Mouse (Mus musculus) heart, adult 8-10 months (tissue): ENCODE measurements around the gene Camta1. TPM values are rescaled to one million over a fixed set of nuclear protein-coding genes. Genes with fewer than 3 reads are reported as not detected.

Source experiments
- DNase-seq: peaks from one replicate; pipeline ENCODE4 v3.0.0; 2022; ENCODE audit warnings: low spot score
- total RNA-seq, 4 experiments: library from RNA; stranded (reverse); gene quantifications; 2 replicates each; pipeline ENCODE4 v1.2.4; 2022

The Camta1 gene
- total RNA-seq, 4 experiments from 2014 or later = 185 to 232 (median 202) TPM

DNA sequence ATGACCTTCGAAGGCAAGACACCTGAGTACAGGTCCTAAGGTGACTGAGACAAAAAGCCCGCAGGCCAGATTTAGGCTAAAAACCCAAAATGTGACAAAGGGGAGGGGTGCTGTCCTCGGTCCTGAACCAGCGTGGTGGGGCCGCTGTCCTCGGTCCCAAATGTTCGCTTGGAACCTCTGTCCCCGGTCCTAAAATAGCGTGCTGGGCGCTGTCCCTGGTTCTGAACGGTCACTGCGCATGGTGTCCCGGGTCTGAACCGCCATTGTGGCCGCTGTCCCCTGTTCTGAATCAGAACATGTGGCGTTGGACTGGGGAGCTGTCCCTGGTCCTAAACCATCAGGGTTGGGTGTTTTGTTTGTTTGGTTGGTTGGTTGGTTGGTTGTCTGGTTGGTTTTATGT, 257.2 kb downstream of the Camta1 start:
- peak; percentile 64 for DNase-seq

DNA sequence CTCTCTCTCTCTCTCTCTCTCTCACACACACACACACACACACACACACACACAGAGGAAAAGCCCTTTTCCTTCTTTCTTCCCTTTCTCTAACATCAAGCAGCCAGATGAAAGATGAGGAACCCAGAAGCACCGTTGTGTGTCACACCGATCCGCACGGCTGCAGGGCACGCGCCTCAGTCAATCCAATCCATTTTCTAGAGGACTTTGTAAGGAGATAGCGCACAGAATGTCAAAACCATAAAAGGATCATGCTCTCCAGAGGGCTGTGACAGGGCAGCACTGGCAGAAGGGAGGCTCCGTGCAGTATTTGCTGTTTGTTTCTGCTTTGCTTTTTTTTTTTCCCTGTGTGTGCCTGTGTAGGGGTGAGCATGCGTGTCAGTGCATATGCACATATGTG, 258.1 kb downstream of the Camta1 start:
- DNase-seq = no peak

DNA sequence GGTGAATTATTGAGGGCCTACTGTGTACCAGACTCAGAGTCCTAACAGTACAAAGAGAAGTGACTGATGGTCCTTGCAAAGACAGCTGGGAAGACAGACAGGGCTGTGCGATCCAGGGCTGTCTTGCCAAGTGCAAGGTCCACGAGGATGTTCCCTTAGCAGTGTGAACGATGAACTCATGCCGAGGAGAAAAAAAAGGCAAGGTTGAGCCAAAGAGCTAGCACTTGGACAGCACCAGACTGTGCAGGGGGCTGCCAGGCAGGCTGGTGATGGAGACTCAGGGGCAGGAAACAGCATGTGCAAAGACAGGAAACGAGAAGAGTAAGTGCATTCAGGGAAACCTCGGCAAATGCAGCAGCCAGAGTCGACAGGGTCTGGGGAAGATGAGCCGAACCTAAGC, 266.6 kb downstream of the Camta1 start:
- no peak for DNase-seq

DNA sequence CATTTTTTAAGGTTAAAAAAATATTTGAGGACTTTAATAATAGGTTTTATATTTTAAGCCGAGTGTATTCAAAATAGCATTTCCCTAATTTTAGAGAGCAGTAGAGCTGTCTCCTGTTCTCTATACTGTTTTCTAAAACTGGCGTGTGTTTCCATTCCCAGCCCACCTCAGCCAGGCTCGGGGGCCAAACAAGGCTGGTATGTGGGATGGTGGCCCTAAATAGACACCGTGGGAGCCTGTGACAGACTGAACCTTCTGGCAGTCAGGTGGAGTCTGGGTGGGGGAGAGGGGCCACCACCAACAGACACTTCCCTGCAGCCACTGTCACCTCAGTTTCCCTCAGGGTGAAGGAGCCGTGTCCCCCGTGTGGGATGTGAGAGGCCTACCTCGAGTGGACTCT, 268.6 kb downstream of the Camta1 start:
- no peak for DNase-seq

DNA sequence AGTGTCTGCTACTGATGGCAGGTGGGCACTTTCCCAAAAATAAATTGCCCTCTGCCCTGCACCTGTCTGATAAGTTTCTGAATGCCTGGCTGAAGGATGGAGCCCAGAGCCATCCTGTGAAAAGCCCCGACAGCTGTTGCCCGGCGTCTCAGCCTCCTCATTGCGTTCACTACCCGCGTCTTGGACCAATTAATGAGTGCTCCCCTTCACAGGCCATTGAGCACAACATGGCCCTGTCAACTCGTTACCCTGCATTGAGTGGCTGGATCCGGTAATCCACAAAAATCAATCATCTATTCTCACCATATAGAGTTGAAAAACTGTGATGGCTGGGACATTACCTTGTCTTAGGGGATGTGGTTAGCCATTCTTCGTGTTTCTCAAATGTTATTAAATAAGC, 275.6 kb downstream of the Camta1 start:
- no peak for DNase-seq

DNA sequence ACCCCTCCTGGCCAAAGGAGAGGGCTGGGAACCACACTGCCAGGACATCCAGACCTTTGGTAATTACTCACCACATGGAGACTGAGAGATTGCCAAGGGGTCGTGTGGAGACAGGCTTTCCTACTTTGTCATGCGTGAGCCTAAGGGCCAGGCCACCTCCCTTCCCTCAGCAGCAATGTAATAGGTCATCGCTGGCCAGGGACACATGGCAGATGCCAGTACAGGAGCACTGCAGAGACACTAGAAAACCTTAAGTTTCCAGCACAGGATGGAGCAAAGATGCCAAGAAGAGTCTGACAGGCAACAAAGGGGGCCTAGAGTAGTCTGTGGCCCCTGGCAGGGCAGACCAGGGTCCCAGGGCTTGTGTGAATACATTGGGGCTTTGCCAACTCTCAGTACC, 283.7 kb downstream of the Camta1 start:
- no peak for DNase-seq

DNA sequence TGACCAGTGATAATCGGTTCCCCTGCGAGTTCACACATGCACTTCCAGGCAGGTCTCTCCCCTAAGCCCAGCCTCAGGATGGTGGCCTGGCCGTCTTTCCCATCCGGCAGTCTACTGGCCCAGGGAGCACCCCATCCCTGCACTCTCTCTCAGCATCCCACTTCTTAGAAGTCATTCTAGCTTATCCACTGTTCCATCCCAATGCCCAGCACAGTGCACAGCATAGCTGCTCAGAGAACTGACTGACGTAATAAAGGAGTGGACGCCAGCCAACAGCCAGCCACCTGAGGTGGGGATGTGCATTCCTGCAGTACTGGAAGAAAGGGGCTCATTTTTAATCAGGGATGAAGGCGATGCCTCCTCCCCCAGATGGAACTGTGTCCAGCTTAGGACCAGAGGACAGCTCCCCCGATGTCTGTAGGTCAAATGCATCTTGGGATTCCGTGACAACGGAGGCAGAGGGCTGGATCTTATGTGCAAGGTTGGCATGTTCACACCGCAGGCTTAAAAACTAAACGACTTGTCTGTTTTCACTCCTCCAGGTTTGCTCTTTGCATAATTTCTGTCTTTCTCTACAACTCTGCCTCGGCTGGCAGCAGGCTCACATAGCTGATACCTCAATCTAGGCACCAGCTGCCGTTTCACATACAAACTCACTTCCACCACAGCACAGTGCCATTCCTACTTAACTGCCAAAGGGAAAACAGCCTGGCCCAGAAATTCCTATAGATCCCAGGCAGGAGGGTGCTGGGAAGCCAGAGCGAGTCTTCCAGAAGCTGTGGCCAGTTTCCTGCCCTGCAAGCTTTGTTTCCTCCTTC, 285.2 kb downstream of the Camta1 start:
- DNase-seq = no peak

DNA sequence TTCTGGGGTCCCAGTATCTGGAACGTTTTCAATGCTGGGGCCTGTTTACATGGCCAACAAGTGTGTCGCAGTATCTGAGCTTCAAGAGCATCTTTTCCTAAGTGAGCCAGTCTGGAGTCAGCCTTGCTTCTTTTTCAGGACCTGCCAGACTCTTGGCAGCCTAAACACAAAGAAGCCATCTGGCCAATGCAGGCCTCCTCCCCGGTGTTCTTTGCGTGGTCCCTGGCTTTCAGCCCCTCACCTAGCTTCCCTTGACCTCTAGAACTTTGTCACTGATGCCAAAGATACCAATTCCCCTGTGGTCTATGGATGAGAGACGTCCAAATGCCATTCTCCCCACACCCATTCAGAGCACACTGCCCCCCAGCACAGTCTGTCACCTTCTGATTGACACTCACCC, 289.0 kb downstream of the Camta1 start:
- DNase-seq = no peak

DNA sequence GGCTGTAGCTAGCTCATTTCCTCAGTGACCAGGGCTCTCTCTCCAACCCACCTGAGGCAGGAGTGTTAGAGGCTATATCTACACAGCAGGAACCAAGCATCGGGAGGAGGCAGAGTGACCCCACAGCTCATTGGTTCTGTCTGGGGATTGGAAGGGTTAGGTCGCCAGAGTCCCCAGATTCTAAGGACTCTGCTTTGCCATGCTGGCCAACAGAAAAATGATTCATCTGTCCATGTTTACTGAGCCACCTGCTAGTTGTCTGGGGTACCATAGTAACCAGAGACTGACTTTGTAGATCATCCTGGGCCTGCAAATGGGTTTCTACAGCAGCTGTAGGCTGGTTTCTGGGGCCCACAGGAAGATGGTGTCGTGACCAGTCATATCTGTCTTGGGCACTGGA, 292.1 kb downstream of the Camta1 start:
- no peak for DNase-seq

DNA sequence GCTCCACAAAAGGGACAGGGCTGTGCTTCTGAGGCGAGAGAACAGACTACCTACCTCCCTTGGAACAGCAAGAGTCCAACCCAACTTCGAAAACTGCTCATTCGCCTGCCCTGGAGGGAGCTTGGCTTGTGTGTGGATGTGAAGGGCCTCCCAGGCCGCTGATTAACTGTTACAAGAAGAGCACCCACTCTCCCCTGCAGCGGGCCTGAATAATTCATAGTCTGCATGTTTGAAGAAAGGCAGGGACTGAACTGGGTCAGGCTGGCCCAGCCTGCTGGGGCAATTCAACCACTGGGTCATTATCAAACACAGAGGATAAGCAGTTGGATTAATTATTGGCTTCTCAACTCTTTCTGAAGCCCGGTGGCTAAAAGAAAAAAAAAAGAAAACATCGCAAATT, 292.8 kb downstream of the Camta1 start:
- DNase-seq = no peak

DNA sequence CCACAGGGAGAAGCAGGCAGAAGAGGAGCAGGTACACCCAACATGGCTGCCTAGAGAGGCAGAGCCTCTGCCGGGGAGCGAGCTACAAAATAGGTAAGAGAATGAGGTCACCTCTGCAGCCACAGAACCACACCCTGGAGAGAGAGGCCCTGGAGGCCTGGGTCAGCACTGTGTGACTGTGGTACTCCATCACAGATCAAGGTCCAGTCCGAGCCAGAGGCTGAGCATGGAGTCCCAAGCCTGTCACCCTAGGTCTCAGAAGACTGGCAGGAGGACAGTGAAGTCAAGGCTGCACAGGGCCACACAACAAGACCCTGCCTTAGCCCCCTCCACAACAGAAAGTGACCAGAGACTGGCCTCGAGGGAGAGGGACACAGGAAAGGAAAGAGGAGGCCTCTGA, 294.6 kb downstream of the Camta1 start:
- DNase-seq = no peak

DNA sequence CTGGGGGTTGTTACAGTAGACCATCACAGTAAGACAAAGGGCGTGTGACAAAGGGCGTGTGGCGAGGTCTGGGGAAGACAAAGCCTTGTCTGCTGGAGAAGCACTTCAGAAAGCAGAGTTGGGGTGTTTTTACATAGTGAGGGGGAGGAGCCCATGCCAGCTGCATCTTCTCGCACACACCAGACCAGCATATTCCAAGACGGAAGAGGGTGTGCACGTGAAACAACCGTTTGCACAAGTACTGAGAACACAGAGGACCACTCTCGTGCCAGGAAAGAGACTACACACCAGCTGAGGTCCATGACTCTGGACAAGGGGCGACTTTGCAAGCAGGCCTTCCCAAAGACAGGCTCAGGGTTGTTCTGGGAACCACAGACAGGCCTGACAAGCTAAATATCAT, 306.2 kb downstream of the Camta1 start:
- no peak for DNase-seq

DNA sequence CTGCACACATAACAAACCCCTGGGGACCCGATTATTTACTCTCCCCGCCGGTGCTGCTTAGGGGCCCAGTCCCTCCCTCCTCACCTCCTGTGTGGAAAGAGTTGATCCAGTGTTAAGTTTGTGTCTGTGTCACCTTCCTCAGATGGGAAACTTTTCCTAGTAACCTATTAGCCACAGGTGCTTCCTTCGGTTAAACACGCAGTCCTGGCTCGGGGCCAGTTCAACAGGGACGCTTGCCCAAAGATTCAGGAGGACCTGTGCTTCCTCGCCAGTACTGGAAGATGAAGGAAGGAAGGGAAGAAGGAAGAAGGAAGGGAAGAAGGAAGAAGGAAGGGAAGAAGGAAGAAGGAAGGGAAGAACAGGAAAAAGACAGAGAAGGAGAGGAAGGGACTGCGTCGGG, 312.2 kb downstream of the Camta1 start:
- DNase-seq = no peak

DNA sequence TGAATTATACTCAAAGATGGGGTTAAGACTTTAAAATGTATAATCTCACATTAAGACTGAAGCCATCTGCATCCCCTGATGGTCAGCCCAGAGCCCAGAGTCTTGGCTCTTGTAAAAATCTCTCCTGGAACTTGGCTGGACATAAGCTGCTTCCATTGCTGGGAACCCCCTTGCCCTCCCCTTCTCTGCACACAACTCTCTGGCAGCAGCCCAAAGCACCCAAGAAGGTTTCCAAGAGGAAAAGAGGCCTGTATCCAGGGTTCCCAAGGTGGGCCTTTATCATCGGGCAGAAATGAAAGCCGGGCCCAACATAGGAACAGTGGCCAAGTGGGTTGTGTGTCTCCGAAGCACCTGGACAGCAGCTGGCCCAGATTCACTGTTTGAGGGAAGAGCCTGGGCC, 316.2 kb downstream of the Camta1 start:
- DNase-seq = no peak

DNA sequence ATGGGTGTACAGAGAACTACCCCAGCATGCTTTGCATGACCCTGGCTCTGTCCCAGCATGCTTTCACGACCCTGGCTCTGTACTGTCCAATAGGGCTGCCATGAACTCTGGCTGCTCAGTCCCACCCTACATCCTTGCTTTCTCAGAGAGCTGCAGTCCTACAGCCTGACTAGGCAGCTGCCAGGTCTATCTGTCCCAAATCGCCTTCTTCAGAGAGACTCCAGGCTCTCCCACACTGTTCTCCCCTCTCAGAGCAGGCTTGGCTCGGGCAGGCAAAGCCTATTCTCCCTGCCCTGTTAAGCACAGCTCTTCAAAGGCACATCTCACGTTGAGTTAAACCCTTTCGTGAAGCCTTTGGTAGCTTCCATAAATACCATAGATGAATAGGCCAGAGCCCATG, 317.5 kb downstream of the Camta1 start:
- DNase-seq = no peak

DNA sequence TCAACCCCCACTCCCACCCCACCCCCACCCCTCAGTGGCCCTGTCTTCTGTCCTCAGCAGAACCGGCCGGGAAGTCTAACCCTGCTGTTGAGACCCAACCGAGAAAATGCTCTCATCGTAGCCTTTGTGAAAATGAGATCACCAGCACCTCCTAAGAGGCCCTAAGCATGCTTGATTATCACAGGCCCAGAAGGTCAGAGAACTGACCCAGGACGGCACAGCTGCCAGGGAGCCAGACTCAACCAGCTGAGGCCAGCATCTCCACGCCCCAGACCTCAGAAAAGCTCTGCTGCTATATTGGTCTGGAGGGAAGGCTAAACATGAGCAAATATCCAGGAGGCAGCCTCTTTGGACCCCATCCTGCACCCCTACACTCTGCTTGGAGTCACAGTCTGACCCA, 321.1 kb downstream of the Camta1 start:
- peak; percentile 10 for DNase-seq

DNA sequence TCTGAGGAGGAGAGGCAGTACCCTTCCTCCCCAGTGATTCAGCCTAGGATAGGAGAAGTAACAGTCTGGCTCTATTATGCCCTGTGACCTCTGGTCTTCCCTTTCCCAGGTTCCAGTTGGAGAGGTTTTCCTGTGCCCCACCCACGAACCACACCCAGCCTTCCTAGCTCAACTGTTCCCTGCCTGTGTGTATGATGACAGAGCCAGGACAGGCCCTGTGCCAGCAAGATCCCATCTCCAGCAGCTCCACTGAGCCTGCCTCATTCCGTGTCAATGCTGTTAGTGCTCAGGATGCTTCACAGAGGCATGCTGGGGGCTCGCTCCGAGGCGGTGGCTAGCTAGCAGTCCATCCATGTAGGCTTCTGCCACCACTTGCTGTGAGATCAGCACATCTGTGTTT, 321.8 kb downstream of the Camta1 start:
- DNase-seq = peak; percentile 6

DNA sequence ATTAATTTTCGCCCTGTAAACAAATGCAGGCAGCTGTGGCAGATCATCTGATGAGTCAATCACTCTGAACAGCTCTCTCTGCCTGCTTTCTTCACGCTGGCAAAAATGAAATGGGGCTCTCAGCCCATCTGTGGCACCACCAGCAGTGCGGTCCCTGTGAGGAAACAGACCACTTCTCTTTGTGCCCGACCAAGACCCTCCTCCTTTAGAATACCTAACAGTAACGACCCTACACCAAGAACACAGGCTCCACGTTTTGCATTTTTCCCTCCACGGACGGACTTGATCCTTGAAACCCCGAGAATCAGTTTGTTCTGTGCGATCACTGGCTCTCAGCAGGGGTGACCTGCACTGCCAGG, 322.5 kb downstream of the Camta1 start:
- no peak for DNase-seq

DNA sequence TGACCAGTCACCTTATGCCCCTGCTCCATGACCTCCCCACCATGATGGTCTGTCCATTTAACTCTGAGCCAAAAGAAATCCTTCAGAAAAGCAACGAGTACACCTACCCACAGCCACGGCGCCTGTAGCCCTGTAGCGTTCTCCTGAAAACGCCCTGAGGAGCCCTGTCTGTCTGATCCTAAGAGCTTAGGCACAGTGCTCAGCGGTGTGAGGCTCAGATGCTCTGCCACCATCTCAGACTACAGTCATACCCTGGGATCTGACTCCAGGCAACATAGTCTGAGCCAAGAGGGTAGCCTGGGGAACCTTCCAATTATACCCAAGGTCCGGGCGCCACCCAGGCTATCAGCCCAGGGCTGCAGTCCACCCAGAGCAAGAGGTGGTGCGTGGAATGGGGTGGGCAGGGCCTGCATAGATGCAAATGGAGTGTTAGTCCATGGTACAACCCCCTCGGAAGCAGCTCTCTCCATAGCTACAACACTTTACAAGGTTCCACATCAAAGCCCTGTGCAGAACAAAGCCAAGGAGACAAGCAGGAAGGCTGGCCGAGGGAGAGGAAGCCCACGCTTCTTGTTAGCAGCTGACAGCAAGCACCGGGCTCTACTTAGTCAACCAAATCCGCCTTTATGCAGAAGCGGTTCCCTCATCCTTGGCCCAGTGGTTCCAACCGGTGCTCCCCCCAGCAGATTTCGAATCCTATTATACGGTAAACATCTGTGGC, 323.1 kb downstream of the Camta1 start:
- no peak for DNase-seq

DNA sequence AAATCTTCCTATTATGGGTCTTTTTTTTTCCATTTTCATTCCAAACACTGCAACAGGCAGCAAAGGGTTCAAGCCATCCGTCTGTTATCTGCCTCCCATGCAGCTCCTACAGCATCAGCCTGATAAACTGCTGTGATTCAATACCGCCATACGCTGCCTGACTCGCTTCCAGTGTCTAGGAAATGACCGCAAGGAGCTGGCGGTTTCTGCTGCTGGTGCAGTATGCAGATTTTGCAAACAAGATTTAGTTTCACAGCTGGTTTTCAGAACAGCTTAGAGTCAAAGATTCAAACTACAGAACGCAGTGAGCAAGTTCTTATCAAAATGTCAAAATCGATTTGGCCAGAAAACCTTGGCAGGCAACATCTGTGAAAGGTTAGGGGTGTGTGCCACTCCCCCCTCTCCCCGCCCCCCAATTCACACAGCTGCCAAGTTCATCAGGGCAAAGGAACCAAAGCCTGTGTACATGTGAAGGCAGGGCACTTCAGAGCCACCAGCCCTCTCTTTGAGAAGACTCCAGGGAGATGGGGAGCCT, 325.7 kb downstream of the Camta1 start:
- no peak for DNase-seq

DNA sequence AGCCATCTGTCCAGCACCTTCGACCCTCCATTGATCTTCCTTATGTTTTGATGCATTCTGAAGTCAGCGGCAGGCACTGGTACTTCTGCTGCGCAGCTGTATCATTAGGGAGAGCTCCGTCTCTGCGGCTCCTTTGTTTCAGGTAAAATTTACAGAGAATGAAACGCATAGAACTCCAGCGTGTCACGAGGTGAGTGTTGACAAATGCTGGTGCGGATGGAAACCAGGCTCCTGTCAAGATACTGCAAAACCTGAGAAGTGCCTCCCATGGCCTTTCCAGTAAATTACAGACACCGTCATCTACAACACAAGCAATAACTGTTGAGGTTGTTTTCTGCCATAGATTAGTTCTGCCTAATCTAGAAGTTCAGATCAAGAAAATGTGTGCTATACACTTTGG, 328.2 kb downstream of the Camta1 start:
- no peak for DNase-seq

DNA sequence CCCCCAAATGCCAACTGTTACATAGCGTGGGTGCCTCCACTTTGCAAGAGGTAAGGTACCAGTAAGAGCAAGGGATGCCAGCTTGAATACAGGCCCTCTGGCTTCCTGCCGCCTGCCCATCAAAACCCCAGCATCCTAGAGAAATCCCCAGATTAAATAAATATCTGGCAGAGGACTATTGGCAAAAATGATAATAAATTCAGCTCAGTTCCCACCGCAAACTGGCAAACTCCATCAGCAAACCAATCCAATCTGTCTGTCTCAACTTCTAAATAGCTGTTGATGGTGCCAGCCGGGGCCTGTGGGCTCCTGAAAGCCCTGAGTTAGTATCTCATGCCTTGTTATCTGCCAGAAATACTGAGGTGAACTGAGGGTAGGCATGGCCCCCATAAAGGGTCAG, 333.2 kb downstream of the Camta1 start:
- DNase-seq = no peak

DNA sequence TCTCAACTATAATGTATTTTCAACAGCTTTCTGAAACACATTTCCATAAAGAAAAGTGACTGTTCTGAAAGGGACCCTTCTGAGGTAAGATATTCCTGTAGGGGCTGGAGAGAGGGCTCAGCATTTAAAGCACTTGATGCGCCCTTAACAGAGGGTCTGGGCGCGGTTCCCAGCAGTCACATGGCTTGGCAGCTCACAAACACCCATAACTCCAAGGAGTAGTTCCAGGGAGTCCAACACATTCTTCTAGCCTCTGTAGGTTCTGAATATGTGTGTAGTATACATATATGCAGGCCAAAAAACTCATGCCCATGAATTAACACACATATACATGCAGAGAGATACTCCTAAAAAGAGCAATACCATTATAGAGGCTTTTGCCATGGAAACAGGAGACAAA, 333.9 kb downstream of the Camta1 start:
- no peak for DNase-seq
